Mouse (Mus musculus): ENCODE measurements at regions not wholly inside any gene's neighbourhood (a gene's known extent, or its start where the extent isn't known, plus 50 kb on each side); places are given as distances from the start of the nearest gene placed in this dataset.

DNA sequence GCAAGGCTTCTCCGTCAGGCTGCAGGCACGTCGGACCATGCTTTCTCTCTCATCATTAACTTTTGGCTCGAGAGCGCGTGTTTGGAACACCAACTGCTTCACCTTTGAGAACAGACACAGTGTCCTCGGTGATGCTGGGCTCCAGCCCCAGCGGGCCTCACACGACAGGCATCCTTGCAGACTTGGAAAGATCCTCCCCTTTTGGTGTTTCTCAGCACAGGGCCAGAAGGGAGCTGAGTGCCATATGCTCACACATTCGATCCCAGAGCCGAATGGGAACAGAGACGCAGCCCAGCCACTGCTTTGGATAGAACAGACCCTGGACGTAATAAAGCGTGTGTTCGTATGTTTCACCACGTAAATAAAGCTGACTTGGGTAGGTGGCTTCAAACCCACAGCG, 389.1 kb downstream of the Vrk1 start:
- DNase-seq: no peak

DNA sequence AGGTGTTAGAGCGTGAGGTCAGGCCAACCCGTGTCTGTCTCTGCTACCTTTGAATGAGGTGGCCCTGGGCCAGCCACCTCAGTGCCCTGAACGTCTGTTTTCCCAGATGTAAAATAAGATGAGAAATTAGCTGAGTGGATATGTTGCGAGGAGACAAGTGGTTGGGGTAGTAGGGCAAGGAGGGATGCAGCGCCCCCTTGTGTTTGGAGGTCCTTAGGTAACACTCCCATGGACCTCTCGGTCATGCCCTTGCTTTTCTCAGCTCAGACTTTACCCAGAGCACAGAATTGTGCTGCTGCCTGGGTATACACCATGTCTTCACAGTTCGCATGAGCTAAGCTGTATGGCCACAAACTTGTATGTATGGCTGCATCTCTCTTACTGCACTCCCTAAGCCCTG, 401.0 kb downstream of the Vrk1 start:
- no peak for DNase-seq

DNA sequence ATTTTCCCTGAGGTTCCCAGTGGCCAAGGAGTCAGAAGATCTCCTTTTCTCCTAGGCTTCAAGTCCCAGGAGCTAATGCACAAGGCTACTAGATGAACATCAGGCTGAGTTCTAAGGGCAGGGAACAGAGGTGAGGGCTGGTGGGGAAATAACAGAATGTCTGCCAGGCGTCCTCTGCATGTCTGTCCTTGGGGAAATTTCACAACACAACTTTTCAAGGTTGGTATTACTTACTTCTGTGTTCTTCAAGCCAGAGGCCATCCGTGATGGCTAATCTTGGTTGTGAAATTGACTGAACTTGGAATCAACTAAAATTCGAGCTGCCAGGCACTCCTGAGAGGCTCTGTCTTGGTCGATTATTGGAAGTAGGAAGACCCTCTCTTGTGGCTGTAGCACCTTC, 416.6 kb downstream of the Vrk1 start:
- DNase-seq: no peak

GRCm38 (mm10) chr12:106429991-106430390, 420.0 kb downstream of the Vrk1 start:
- DNase-seq: no peak

DNA sequence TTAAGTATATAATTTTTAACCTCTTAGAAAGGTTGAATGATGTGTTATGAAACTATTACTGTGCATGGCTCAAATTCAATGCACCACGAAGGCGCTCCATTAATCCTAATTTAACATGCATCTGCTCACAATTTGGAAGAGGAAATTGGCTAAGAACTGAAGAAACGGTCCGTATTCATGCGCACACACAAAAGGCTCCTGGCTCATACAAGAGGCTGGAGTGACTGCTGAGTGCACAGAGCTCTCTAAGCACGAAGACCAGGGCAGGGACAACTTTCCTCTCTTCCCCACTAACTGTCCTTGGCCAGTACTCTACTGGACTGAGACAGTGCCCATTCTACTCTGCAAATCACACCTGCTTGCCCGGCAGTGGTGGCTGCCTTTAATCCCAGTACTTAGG, 435.1 kb downstream of the Vrk1 start:
- no peak for DNase-seq

GRCm38 (mm10) chr12:106445976-106446375, 435.9 kb downstream of the Vrk1 start:
- DNase-seq: no peak

DNA sequence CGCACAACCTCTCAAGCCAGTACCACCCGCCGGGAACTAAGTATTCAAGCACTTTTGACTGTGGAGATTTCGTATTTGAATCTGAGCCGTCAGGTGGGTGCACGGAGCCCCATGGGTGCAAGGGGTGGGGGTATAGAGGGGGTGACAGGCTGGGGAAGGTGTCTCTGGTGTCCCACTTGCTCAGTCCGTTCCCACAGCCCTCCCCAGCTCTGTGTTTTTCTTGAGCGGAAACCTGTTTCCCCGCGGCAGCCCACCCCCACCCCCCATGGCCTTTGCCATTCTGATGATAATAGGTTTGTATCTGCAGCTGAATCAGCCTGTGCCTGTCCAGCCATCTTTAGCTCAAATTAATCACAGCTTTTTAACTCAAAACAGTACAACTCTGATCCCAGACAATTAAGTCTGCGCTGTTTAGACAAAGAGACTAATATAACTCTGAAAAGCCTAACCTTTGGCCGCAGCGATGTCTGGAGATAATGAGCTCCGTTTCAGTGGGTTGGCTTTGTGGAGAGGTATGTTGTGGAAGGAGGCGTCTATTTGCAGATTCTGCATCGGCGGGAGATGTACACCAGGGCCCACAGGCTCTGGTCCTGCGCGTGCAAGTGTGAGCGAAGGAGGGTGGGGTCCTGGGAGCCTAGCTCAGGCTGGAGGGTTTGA, 437.0 kb downstream of the Vrk1 start:
- DNase-seq: no peak

- no peak for DNase-seq
These were observed 438.5 kb downstream of the Vrk1 start for GRCm38 (mm10) chr12:106448551-106448950.

DNA sequence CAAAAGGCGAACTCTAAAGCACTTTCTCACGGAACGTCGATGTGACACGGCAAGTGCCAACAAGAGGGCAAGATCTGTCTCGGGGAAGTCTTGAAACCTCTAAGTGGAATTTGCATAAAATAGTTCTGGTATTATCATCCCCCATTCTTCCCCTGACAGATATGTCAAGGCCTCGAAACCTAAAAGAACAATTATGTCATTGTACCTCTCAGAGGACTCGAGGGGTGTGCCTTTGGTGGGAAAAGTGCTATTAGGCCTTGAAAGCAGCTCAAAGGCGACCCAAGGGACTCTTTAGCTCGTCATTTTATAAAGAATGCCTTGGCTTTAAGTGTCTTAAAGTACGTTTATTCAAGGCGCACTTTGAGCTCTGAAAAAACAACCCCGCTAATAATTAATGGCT, 443.5 kb downstream of the Vrk1 start:
- DNase-seq: no peak

DNA sequence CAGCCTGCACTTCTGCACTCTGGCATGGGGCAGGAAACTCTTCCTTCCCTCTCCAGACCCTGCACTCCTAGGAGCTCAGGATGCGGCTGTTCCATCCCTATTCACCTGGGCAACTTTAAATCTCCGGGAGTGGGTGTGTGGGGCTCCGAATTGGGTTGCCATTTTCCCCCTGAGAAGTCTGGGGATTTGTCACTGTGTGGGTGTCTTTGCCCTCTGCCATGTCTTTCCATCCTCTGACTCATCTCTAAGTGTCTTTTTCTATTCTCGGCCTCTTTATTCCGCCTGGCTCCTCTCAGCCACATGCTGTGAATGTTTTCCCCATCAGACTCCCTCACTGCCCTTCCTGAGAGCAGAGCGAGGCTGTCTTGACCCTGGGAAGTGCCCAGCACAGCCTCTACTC, 448.2 kb downstream of the Vrk1 start:
- no peak for DNase-seq

- no peak for DNase-seq
These were observed 450.6 kb downstream of the Vrk1 start for GRCm38 (mm10) chr12:106460650-106461049.

GRCm38 (mm10) chr12:106462281-106462680, 452.3 kb downstream of the Vrk1 start:
- no peak for DNase-seq

DNA sequence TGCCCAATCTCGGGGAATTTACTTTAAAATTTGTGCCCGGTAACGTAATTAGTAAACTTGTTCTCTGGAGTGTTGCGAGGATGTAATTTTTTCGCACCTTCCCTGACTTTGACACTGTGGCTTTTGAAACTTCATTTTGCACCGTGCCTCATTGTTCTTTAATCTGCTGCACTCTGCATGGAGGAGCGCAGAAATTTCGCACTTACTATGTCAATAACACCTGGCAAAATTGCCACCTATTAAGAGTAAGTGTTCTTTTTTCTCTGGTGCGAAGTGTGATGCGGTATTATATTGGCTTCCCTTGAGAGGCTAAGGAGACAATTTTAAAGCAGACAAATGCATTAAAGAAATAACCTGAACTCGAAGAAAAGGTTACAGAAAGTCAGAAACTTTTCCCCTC, 454.7 kb downstream of the Vrk1 start:
- no peak for DNase-seq

- DNase-seq: no peak
These were observed 458.3 kb downstream of the Vrk1 start for GRCm38 (mm10) chr12:106468173-106468860.

DNA sequence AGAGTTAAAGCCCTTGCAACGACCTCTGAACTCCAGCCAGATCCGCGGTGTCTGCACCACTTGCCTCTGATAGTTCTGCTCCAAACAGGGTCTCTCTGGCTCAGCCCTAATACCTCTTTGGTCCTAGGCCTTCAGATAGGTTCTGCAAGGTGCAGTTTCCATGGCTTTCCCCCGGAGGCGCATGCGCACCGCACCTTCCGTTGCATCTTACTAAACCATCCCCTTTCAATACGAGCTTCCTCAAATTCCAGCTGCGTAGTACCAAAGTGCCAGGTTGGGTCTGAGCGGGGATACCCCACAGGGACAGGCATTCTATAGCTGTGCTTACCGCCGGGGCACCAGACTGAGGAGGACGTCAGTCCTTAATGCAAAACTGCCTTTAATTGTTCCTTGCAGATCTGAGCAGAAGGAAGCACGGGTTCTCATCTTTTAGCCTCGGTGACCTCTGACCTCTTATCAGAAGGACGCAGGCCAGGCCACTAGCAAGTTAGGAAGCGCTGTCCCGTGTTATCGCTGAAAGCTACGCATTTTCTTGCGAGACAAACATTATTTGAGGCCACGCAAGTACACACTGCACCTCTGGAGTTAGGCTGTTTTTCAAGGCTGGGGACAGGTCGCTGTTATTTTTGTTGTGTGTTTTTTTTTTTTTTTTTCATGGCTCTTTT, 464.6 kb downstream of the Vrk1 start:
- DNase-seq: no peak

DNA sequence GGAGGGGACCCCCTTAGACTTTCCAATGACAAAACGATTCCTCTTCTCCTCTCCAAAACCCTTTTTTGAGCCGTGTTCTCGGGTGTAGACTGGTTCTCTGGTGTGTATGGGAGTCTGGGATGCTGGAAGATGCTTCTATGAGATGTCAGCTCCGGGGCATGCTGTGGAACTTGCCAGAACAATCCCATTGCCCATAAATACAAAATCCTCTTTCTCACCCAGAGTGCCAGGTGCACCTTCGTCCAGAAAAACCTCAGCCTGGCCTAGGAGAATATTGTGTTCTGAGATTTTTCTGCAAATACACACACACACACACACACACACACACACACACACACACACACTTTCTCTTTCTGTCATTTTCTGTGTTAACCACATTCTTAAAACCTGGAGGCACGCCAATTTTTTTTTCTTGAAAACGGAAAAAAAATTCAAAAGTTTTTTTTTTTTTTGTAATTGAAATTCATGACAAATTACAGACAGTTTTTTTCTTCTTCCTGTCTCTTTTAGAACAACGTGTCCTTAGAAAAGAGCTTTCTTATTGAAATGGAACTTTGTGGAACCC, 465.5 kb downstream of the Vrk1 start:
- no peak for DNase-seq

- DNase-seq: no peak
These were observed 467.1 kb downstream of the Vrk1 start for GRCm38 (mm10) chr12:106477040-106477665.

- no peak for DNase-seq
These were observed 467.7 kb downstream of the Vrk1 start for GRCm38 (mm10) chr12:106477731-106478130.

GRCm38 (mm10) chr12:106478381-106478781, 468.4 kb downstream of the Vrk1 start:
- no peak for DNase-seq

- no peak for DNase-seq
These were observed 469.2 kb downstream of the Vrk1 start for GRCm38 (mm10) chr12:106479067-106479877.

GRCm38 (mm10) chr12:106479878-106480194, 469.8 kb downstream of the Vrk1 start:
- no peak for DNase-seq

Data from heart, adult 18-20 months (tissue).